Comparison of ENCODE assay signal across 26 mouse cellular contexts in the genomic region with DNA sequence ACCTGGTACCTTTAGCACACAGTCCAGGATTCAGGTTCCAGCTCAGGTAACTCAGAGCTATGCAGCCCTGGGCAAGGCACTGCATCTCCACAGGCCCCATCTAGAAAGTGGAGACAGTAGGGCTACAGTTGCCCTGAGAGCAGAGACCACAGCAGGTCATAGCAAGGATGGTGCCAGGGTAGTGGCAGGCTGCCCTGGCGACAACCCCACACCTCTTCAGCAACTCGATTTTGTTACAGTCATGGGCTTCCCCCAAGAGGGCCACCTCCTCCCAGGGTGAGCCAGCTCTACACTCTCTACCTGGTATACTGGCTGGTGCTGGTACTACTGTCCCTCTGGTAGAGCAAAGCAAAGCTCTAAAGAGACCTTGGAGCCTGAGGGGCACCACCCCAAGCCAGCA.
"Had no signal": no experiment of that assay in that cellular context is flagged by ENCODE, and none has a peak within 500 bp of the region (broad histone marks: within the 10 kb centered on the region; RNA-seq: fewer than 3 reads in every experiment).

No protein-coding gene starts in this region.

- H3K4me3 ChIP-seq: heart, embryonic 10.5 days; heart, embryonic 12.5 days; hindbrain, embryonic 10.5 days; hindbrain, embryonic 12.5 days; intestine, embryonic 15.5 days; kidney, embryonic 15.5 days; layer of hippocampus, adult 2 months; left cerebral cortex, adult 2 months; liver, embryonic 13.5 days; liver, embryonic 15.5 days had no signal

- H3K27ac ChIP-seq: heart, embryonic 10.5 days; hindbrain, embryonic 10.5 days; hindbrain, embryonic 12.5 days; hindbrain, embryonic 14.5 days; intestine, embryonic 15.5 days; kidney, embryonic 15.5 days; layer of hippocampus, adult 2 months; left cerebral cortex, adult 2 months; liver, embryonic 13.5 days; liver, embryonic 15.5 days had no signal

- H3K4me1 ChIP-seq: hindbrain, embryonic 12.5 days had no signal

- H3K9me3 ChIP-seq: heart, embryonic 10.5 days; heart, embryonic 12.5 days; hindbrain, embryonic 10.5 days; hindbrain, embryonic 12.5 days; intestine, embryonic 15.5 days; kidney, embryonic 15.5 days; liver, embryonic 13.5 days; liver, embryonic 15.5 days had no signal

- H3K4me2 ChIP-seq: heart, embryonic 12.5 days; hindbrain, embryonic 12.5 days; hindbrain, embryonic 14.5 days; intestine, embryonic 15.5 days; kidney, embryonic 15.5 days; liver, embryonic 11.5 days; liver, embryonic 13.5 days; liver, embryonic 15.5 days had no signal

- DNase-seq: gastrocnemius, postnatal 10 days; heart, adult 18-20 months; heart, postnatal 10 days; heart, postnatal 4 days; kidney, adult 18-20 months; kidney, adult 8-10 months; kidney, postnatal 25 days; kidney, postnatal 4 days; liver; liver, embryonic 13.5 days; liver, postnatal 0 days; lung, adult 2 months had no signal

- ATAC-seq: hindbrain, embryonic 16.5 days; inflammation-experienced regulatory T-cells, adult 6 months; intestine, embryonic 15.5 days; intestine, postnatal 0 days; liver, postnatal 0 days had no signal

- H3K9ac ChIP-seq: heart, embryonic 12.5 days; hindbrain, embryonic 12.5 days; hindbrain, embryonic 14.5 days; intestine, embryonic 15.5 days; kidney, embryonic 15.5 days; liver, embryonic 13.5 days; liver, embryonic 15.5 days; liver, postnatal 0 days had no signal

- H3K27me3 ChIP-seq: heart, embryonic 12.5 days; hindbrain, embryonic 12.5 days; intestine, embryonic 15.5 days; kidney, embryonic 15.5 days; liver, embryonic 13.5 days; liver, embryonic 15.5 days had no signal

- H3K36me3 ChIP-seq: intestine, embryonic 15.5 days; liver, embryonic 15.5 days had no signal
